Mouse (Mus musculus) adrenal gland, postnatal 36 days (tissue): ENCODE measurements around the gene Gm21188. TPM values are rescaled to one million over a fixed set of nuclear protein-coding genes. Genes with fewer than 3 reads are reported as not detected.
A peak's percentile ranks its signal among the peaks of the same experiment; 100 is the strongest.
"Not testable (repeated sequence)": the region's sequence is repeated elsewhere in the genome, so short reads cannot be mapped to it uniquely, and the experiment has no call there.

Source experiments
- DNase-seq, 2 experiments: peaks; one replicate each; pipeline ENCODE4 v3.0.0; 2021; ENCODE audit warnings: mixed read lengths in 1 of 2
- long read RNA-seq, 2 experiments: library from polyadenylated mRNA; stranded (forward); transcript quantifications; one replicate each; pipeline ENCODE4 v2.0.0; 2021; ENCODE audit warnings: borderline sequencing depth in 2 of 2
- total RNA-seq, 2 experiments: library from RNA; stranded (reverse); gene quantifications; 2 replicates each; pipeline ENCODE4 v1.2.3; 2021

The Gm21188 gene
- under 1 TPM; 0.26 to 0.53 TPM for total RNA-seq
- long read RNA-seq, experiment 1, partial matches to known transcripts: 0 of 3 reads
- long read RNA-seq, experiment 1, other reads (novel, unspliced or antisense): 3 of 3 reads
- long read RNA-seq, experiment 2, partial matches to known transcripts: 0 of 1 reads
- long read RNA-seq, experiment 2, other reads (novel, unspliced or antisense): 1 of 1 reads

GRCm38 (mm10) chr13:120052085-120052484 is at the start of gene Gm21188:
TSS of gene Gm21188 (minus strand) at chr13:120052194.
- not testable (repeated sequence) for DNase-seq

- DNase-seq: not testable (repeated sequence)
These were observed 47.3 kb upstream of the Gm21188 start for GRCm38 (mm10) chr13:120099327-120099726.

GRCm38 (mm10) chr13:120096938-120097256 is 44.9 kb upstream of the Gm21188 start:
- not testable (repeated sequence) for DNase-seq

GRCm38 (mm10) chr13:120096241-120096937 is 44.4 kb upstream of the Gm21188 start:
- DNase-seq: peak in 1 of 2 experiments; percentile 5

- DNase-seq: not testable (repeated sequence)
These were observed 41.0 kb upstream of the Gm21188 start for GRCm38 (mm10) chr13:120092950-120093349.

- not testable (repeated sequence) for DNase-seq
These were observed 27.6 kb upstream of the Gm21188 start for GRCm38 (mm10) chr13:120079644-120080043.

- DNase-seq: not testable (repeated sequence)
These were observed 18.9 kb upstream of the Gm21188 start for GRCm38 (mm10) chr13:120070878-120071277.

GRCm38 (mm10) chr13:120070012-120070598 is 18.1 kb upstream of the Gm21188 start:
- not testable (repeated sequence) for DNase-seq

- DNase-seq: not testable (repeated sequence)
These were observed 11.6 kb upstream of the Gm21188 start for GRCm38 (mm10) chr13:120063439-120064089.

- not testable (repeated sequence) for DNase-seq
These were observed 10.9 kb upstream of the Gm21188 start for GRCm38 (mm10) chr13:120062903-120063302.

- not testable (repeated sequence) for DNase-seq
These were observed 3.4 kb downstream of the Gm21188 start for GRCm38 (mm10) chr13:120048608-120049007.

GRCm38 (mm10) chr13:120048186-120048585 is 3.8 kb downstream of the Gm21188 start:
- not testable (repeated sequence) for DNase-seq

GRCm38 (mm10) chr13:120046422-120047209 is 5.4 kb downstream of the Gm21188 start:
- DNase-seq: not testable (repeated sequence)

- peak; percentile 46 to 67 for DNase-seq
These were observed 10.8 kb downstream of the Gm21188 start for GRCm38 (mm10) chr13:120041145-120041544.

GRCm38 (mm10) chr13:120037881-120038280 is 14.1 kb downstream of the Gm21188 start:
- not testable (repeated sequence) for DNase-seq

- DNase-seq: not testable (repeated sequence)
These were observed 15.3 kb downstream of the Gm21188 start for GRCm38 (mm10) chr13:120036577-120037115.

- DNase-seq: not testable (repeated sequence)
These were observed 16.8 kb downstream of the Gm21188 start for GRCm38 (mm10) chr13:120035151-120035550.

- DNase-seq: not testable (repeated sequence)
These were observed 17.4 kb downstream of the Gm21188 start for GRCm38 (mm10) chr13:120034637-120035036.

GRCm38 (mm10) chr13:120033516-120034190 is 18.3 kb downstream of the Gm21188 start:
- not testable (repeated sequence) for DNase-seq

- not testable (repeated sequence) for DNase-seq
These were observed 20.3 kb downstream of the Gm21188 start for GRCm38 (mm10) chr13:120031676-120032075.

GRCm38 (mm10) chr13:120027368-120027767 is 24.6 kb downstream of the Gm21188 start:
- not testable (repeated sequence) for DNase-seq
